Mouse (Mus musculus) testis, adult 2 months (tissue): Measurements from ENCODE around the gene Sowaha.

Experiments
- CTCF ChIP-seq: fragments of 200-500 bp; IDR thresholded peaks from 2 replicates; pipeline ENCODE4 v1.5.1; 2012; ENCODE audit warnings: low read depth, mild to moderate bottlenecking, inconsistent platforms, low read length, moderate library complexity; ENCODE audit not compliant: control insufficient read depth, insufficient read depth, insufficient replicate concordance
- POLR2A ChIP-seq: fragments of 200-500 bp; IDR thresholded peaks from 2 replicates; pipeline ENCODE4 v1.6.1; 2012; ENCODE audit warnings: low read depth, mild to moderate bottlenecking, inconsistent platforms, low read length, moderate library complexity; ENCODE audit not compliant: control insufficient read depth

DNA sequence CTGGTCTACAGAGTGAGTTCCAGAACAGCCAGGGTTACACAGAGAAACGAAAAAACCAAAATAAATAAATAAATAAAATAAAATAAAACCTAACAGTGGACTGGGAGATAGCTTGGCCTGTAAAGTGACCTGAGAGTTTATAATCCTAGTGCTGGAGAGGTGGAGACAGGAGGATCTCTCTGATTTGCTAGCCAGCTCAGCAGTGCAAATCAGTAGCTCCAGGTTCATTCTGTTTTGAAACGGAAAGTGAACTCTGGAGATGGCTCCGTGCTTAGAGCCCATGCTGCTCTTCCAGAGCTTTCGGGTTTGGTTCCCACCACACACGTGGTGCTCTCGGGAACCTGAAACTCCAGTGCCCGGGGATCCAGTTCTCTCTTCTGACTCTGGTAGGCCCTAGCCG is 32.1 kb downstream of the Sowaha start:
- TF ChIP-seq CTCF: no peak
- no peak for TF ChIP-seq POLR2A
